Mouse (Mus musculus) forebrain, embryonic 16.5 days (tissue): ENCODE data around the gene Schip1. TPM values are rescaled to one million over a fixed set of nuclear protein-coding genes. Genes with fewer than 3 reads are reported as not detected.
"Not testable (repeated sequence)": the region's sequence is repeated elsewhere in the genome, so short reads cannot be mapped to it uniquely, and the experiment has no call there.

Experiments used
- ATAC-seq: fragments of 200-750 bp; cut with Nextera tagmentation; 2 replicates; pipeline ENCODE4 v1.8.0; 2017; ENCODE audit warnings: mild to moderate bottlenecking, moderate library complexity
- H3K27ac ChIP-seq: fragments of 300-500 bp; sonication (generic); 2 replicates; pipeline ENCODE4 v1.5.1; 2014; ENCODE audit warnings: low read length, control low read depth
- H3K27me3 ChIP-seq: fragments of 300-500 bp; sonication (generic); replicated peaks from 2 replicates; pipeline ENCODE4 v1.6.1; 2014; ENCODE audit warnings: low read length; ENCODE audit not compliant: control insufficient read depth, insufficient read depth
- H3K36me3 ChIP-seq: fragments of 300-500 bp; sonication (generic); 2 replicates; pipeline ENCODE4 v1.6.1; 2014; ENCODE audit not compliant: control insufficient read depth, insufficient read depth
- H3K4me1 ChIP-seq: fragments of 300-500 bp; sonication (generic); replicated peaks from 2 replicates; pipeline ENCODE4 v1.6.1; 2014; ENCODE audit warnings: low read length; ENCODE audit not compliant: control insufficient read depth, insufficient read depth
- H3K4me2 ChIP-seq: fragments of 300-500 bp; sonication (generic); 2 replicates; pipeline ENCODE4 v1.6.1; 2014; ENCODE audit warnings: mild to moderate bottlenecking, low read length, control low read depth
- H3K4me3 ChIP-seq: fragments of 300-500 bp; sonication (generic); replicated peaks from 2 replicates; pipeline ENCODE4 v1.5.1; 2014; ENCODE audit warnings: mild to moderate bottlenecking, low read length, control low read depth
- H3K9ac ChIP-seq: fragments of 300-500 bp; sonication (generic); replicated peaks from 2 replicates; pipeline ENCODE4 v1.6.1; 2014; ENCODE audit warnings: low read depth, low read length, control low read depth
- H3K9me3 ChIP-seq: fragments of 300-500 bp; sonication (generic); 2 replicates; pipeline ENCODE4 v1.6.1; 2016; ENCODE audit warnings: low read length; ENCODE audit not compliant: control insufficient read depth
- WGBS: fragments of 180-500 bp; shearing (Covaris S2); extraction: QIAGEN DNeasy Blood & Tissue Kit; methylation state at CpG from one replicate; pipeline ENCODE4 v1.1.7; 2014; 5-methylcytosine and 5-hydroxymethylcytosine counted together
- polyA plus RNA-seq: library from polyadenylated mRNA; unstranded; fragments of >200 nt; fragmentation: Nextera tagmentation; extraction: Ambion mirVana; gene quantifications from 2 replicates; pipeline ENCODE4 v1.2.1, GENCODE M21; 2015

Schip1 gene
- polyA plus RNA-seq, 1 experiment from 2014 or later: 173 TPM

GRCm38 (mm10) chr3:68059162-68059800 is 5.3 kb upstream of the Schip1 start:
- peaks cover 2% of the 10 kb centered on the region; the same call in 1 of the 2 replicates for H3K4me1 ChIP-seq
- H3K36me3 ChIP-seq: no peaks in the 10 kb centered on the region
- no peak overlapping the region for H3K4me3 ChIP-seq
- H3K27me3 ChIP-seq: peaks cover 2% of the 10 kb centered on the region; the same call in 1 of the 2 replicates
- no peak overlapping the region for H3K9ac ChIP-seq
- H3K4me2 ChIP-seq: no peak overlapping the region
- peak; percentile 27 for ATAC-seq
- 40% methylated on average over 2 of the region's 2 CpGs for WGBS
- no peak overlapping the region for H3K27ac ChIP-seq
- no peaks in the 10 kb centered on the region for H3K9me3 ChIP-seq

DNA sequence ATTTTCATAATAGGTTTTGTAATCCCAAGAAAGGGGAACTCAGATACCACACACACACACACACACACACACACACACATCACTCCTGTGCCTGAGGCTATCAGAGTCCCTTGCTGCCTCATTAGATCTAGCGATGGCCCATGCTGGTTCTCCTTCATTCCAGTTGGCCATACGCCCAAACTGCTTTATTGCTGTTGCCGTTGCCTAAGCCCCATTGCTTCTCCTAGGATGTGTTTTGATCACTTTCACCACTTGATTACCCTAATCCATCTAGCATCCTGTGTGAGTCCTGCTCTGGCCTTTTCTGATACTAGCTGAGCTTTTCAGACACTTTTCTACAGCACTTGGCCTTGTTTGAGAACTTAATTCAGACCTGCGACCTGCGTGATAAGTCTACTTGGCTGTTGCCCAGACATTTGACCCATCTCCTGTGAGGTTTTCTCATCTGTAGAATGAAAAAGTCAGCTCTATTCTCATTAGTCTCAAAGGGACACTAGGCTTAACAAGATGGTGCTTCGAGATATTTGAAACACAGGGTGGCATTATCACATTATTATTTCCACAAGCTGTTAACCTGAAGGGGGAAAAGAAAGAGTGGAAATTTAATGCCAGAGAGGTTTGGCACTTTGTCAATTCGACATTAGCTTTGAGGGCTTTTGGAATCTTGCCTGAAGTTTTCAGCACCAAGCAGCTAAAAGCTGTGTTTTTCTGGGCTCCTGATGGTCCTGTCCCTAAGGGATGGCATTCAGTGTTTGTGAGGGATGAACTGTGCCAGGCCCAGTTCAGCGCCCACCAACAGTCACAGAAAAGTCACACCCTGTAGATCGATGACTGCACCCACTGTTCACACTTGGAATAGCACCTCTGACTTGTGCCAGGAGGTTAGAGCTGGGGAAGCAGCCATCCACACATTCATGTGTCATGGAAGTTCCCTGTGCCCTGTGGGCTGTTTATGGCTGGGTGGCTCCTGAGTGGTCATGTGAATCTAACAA is 7.1 kb downstream of the Schip1 start:
- peak overlapping the region; percentile 75 for H3K27ac ChIP-seq
- H3K9me3 ChIP-seq: no peaks in the 10 kb centered on the region
- ATAC-seq: peak; percentile 92
- no peaks in the 10 kb centered on the region for H3K27me3 ChIP-seq
- no peak overlapping the region for H3K9ac ChIP-seq
- WGBS: 18% methylated on average over 9 of the region's 9 CpGs
- H3K4me1 ChIP-seq: peaks cover 18% of the 10 kb centered on the region
- no peak overlapping the region for H3K4me3 ChIP-seq
- peak overlapping the region; percentile 9; the same call in 1 of the 2 replicates for H3K4me2 ChIP-seq
- no peaks in the 10 kb centered on the region for H3K36me3 ChIP-seq

DNA sequence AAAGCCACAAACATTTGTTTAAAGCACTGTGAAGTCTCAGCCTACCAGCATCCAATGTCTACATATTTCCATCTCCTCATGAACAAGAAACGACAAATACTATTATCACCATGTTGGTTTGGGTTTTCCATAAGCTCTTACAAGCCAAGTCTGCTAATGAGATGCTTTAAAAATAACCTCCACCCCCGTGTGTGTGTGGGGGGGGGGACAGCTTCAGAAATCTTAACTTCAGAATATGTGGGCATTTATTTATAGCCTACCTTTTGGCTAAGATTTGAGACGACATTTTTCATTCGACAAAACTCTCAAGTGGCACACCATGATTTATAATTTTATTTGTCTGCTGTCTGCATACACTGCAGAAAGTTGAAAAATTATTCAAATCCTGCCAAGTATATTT is 12.8 kb downstream of the Schip1 start:
- 67% methylated on average over 4 of the region's 4 CpGs for WGBS
- Histone ChIP-seq H3K36me3 (no peaks in the 10 kb centered on the region), H3K27me3 (0 out of 2 replicates have a peak, but pooled peaks cover 4% of the 10 kb centered on the region), H3K4me2 (no peak overlapping the region), H3K4me1 (peaks cover 3% of the 10 kb centered on the region), H3K4me3 (no peak overlapping the region), H3K27ac (no peak overlapping the region), H3K9me3 (no peaks in the 10 kb centered on the region), H3K9ac (no peak overlapping the region)
- no peak for ATAC-seq

GRCm38 (mm10) chr3:68085024-68085423 is 20.4 kb downstream of the Schip1 start:
- Histone ChIP-seq H3K27ac (no peak overlapping the region), H3K36me3 (no peaks in the 10 kb centered on the region), H3K4me3 (no peak overlapping the region), H3K27me3 (0 out of 2 replicates have a peak, but pooled peaks cover 2% of the 10 kb centered on the region), H3K9me3 (no peaks in the 10 kb centered on the region), H3K9ac (no peak overlapping the region), H3K4me1 (no peaks in the 10 kb centered on the region), H3K4me2 (no peak overlapping the region)
- WGBS: 78% methylated on average over 2 of the region's 2 CpGs
- ATAC-seq: no peak

DNA sequence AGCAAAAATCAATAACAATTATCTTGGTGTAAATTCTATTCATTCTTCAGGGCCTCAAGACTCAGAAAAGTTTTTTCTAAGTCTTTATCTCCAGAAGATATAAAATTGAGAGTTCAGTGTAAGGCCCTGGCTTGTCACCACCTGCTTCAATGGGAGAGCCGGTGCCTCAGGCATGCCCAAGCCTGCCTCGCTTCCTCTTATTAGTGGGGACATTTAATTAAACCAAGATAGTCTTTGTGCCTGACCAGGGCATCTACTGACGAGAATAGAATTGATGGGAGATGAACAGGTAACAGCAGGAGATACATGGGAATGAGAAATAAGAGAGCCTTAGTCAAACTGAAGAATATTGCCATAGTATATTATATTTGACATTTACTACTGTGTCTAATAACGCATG is 27.5 kb downstream of the Schip1 start:
- ATAC-seq: no peak
- Histone ChIP-seq H3K36me3 (no peaks in the 10 kb centered on the region), H3K27me3 (peaks cover 3% of the 10 kb centered on the region; the same call in 1 of the 2 replicates), H3K4me3 (no peak overlapping the region), H3K4me2 (no peak overlapping the region), H3K4me1 (peaks cover under 1% of the 10 kb centered on the region), H3K9ac (no peak overlapping the region), H3K9me3 (no peaks in the 10 kb centered on the region), H3K27ac (no peak overlapping the region)
- WGBS: 76% methylated on average over 4 of the region's 4 CpGs

GRCm38 (mm10) chr3:68096724-68097431 is 32.3 kb downstream of the Schip1 start:
- whole genome bisulfite sequencing: 21% methylated on average over 4 of the region's 4 CpGs
- no peak overlapping the region for H3K4me2 ChIP-seq
- H3K27me3 ChIP-seq: no peaks in the 10 kb centered on the region
- no peaks in the 10 kb centered on the region for H3K36me3 ChIP-seq
- peaks cover 3% of the 10 kb centered on the region for H3K4me1 ChIP-seq
- no peak overlapping the region for H3K27ac ChIP-seq
- H3K4me3 ChIP-seq: no peak overlapping the region
- no peak overlapping the region for H3K9ac ChIP-seq
- H3K9me3 ChIP-seq: no peaks in the 10 kb centered on the region
- peak; percentile 87 for ATAC-seq

- ATAC-seq, H3K4me3 ChIP-seq, H3K9me3 ChIP-seq, H3K4me2 ChIP-seq, H3K27me3 ChIP-seq, H3K9ac ChIP-seq, H3K27ac ChIP-seq, H3K4me1 ChIP-seq, H3K36me3 ChIP-seq: not testable (repeated sequence)
- 94% methylated on average over 6 of the region's 6 CpGs for WGBS
These were observed 35.0 kb downstream of the Schip1 start for GRCm38 (mm10) chr3:68099561-68099960.

GRCm38 (mm10) chr3:68101343-68101742 is 36.7 kb downstream of the Schip1 start:
- no peak overlapping the region for H3K9ac ChIP-seq
- H3K4me1 ChIP-seq: peaks cover 3% of the 10 kb centered on the region
- H3K4me3 ChIP-seq: no peak overlapping the region
- H3K36me3 ChIP-seq: no peaks in the 10 kb centered on the region
- ATAC-seq: no peak
- no peak overlapping the region for H3K4me2 ChIP-seq
- no peaks in the 10 kb centered on the region for H3K27me3 ChIP-seq
- no peak overlapping the region for H3K27ac ChIP-seq
- WGBS: 68% methylated on average over 4 of the region's 4 CpGs
- no peaks in the 10 kb centered on the region for H3K9me3 ChIP-seq
